Mouse (Mus musculus) olfactory bulb, adult 2 months (tissue): ENCODE results near the gene 4933409G03Rik.

Experiments used
- CTCF ChIP-seq: fragments of 200-500 bp; IDR thresholded peaks from 2 replicates; pipeline ENCODE4 v1.5.1; 2012; ENCODE audit warnings: low read depth, mild to moderate bottlenecking, low read length, moderate library complexity; ENCODE audit not compliant: insufficient read depth
- POLR2A ChIP-seq: fragments of 200-500 bp; IDR thresholded peaks from 2 replicates; pipeline ENCODE4 v1.6.1; 2012; ENCODE audit warnings: mild to moderate bottlenecking, low read depth, low read length, moderate library complexity; ENCODE audit not compliant: insufficient read depth

- no peak for TF ChIP-seq CTCF
- TF ChIP-seq POLR2A, result no peak
Observed at GRCm38 (mm10) chr2:68568361-68568760, 13.9 kb upstream of the 4933409G03Rik start.
